Mouse (Mus musculus) spleen, embryonic (tissue): ENCODE measurements at regions not wholly inside any gene's neighbourhood (a gene's known extent, or its start where the extent isn't known, plus 50 kb on each side); places are given as distances from the start of the nearest gene placed in this dataset.

Source experiments
- CTCF ChIA-PET: fragments of 350-600 bp; sonication (Branson Sonifier 250); formaldehyde crosslinking; loops from one replicate; lab custom pipeline; 2022; lab: Charles Lee

DNA sequence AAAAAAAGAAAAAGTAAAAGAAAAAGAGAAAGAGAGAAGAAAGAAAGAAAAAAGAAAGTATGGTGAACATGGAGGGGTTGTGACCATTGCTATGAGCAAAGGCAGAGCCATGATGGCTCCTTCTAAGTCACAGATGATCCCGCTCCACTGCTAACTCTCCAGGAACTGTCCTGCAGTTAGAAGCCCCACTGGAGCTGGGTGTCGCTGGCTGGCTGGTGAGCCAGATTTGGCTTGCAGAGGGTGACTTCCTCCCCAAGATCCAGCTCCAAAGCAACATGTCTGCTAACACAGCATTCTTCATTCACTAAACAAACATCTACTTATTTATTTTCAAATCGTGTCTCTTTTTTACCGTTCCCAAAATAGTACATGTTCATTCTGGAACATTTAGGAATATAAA, 263.5 kb upstream of the 4930535I16Rik start:
- CTCF ChIA-PET: no interaction called here

DNA sequence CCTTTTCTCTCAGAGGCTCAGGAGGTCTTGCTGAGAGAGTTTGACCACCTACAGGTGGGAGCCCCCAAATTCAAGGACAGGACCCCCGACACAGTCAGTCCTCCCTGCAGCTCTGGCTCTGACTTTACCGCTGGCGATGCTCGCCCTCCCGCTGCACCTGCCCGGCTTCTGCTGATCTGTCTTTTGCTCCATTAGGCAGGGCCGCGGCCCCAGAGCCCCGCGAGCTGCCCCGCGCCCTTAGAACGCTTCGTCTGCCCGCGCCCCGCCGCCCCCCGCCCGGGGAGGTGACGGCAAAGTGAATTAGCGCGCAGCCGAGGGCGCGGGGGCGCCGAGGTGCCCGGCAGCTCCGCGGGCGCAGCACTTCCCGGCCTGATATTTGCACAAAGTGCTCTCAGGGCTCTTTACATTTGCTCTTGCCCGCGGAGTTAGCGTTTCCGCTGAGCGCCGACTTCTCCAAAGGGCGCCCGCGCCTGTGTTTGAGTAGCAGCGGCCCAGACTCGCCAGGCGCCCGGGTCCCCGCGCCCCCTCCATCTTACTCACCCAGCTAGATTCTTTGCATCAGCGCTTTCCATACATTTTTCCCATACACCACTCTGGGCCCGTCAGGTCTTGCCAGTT, 260.7 kb upstream of the 4930535I16Rik start:
- CTCF ChIA-PET: no interaction called here

DNA sequence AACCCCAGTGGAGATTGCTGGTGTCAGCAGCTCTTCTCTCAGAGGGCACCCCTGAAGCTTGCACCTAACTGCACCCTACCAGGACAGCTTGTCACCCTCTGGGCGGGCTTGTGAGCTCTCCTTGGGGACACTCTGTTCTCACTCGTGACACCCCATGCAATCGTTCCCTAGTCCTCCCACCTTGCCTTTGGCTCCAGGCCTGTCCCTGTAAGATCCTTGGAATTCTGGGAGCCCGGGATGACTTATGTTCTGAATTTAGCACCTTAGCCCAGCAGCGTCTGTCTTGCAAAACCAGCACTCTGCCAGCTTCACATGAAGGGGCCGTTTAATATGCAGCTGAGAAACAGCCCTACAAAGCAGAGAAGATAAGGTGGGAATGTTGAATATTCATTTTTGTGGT, 257.7 kb upstream of the 4930535I16Rik start:
- CTCF ChIA-PET: no interaction called here

DNA sequence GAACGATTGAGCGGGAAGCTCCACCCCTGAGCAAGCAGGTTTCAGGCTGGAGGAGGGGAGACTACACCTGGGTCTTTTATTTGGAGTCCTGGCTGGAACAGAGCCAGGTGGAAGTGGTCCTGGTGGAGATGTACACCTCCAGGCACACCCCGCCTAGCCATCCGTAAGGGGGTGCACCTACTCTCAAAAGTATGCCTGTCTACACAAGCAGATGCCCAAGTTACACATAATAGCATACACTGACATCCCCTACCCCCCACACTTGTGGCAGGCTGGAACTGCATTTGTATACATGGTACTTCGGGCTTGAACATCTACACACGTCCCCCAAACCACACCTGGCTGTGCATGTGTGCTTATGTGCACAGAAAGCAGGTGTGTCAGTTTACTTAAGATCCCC, 236.8 kb upstream of the 4930535I16Rik start:
- CTCF ChIA-PET: no interaction called here

DNA sequence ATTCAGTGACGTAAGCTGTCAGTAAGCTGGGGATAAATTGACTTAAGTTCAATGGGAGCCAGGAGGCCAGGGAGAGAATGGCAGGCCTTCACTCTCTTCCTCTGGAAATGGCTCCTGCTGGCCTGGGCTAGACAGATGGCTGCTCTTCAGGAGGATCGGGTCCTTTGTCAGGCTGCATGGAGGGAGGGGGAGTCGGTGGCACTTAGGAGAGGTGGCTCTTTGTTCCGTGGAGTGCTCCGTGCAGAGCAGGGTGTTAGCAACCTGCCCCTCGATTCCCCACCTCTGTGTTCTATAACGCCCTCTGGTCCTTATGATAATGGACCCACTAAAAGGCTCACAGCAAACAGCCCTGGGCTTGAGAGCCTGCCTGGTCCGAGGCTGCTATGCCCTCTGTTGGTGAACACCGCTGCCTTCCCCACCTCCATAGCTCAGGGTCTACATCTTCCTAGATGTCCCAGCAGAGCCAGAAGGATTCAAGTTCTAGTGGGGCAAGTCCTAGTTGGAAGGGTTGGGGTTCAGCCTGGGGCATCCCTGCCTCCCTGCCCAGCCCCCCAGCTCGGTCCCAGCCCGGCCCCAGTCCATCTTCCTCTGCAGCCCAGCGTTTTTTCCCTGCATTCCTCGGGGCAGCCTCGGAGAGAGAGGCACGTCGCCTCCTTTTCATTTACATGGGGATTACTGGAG, 232.1 kb upstream of the 4930535I16Rik start:
- CTCF ChIA-PET: no interaction called here

DNA sequence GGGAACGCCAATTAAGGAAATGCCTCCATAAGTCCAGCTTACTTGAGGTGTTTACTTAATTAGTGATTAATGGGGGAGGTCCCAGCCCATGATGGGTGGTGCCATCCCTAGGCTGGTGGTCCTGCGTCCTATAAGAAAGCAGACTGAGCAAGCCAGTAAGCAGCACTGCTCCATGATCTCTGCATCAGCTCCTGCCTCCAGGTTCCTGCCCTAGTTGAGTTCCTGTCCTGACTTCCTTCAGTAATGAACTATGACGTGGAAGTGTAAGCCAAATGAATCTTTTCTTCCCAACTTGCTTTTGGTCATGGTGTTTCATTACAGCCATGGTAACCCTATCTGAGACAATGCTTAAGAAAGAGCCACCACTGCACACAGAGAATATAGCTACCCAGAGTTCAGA, 231.2 kb upstream of the 4930535I16Rik start:
- CTCF ChIA-PET: no interaction called here

DNA sequence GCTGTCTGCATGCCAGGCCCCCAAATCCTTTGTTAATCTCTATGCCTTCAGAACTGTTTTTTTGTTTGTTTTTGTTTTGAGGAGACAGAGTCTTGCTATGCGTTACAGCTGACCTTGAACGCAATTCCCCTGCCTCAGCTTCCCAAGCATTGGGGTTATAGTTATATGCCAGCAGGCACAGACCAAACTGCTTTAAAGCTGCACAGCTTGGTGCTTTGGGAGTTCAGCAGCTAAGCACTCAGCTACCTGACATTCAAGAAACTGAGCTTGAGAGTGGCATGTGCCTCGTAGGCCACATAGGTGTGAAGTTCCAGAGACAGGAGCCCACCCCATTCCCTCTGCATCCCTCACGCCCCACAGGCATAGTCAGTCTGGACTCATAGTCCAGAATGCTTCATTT, 229.5 kb upstream of the 4930535I16Rik start:
- CTCF ChIA-PET: no interaction called here

DNA sequence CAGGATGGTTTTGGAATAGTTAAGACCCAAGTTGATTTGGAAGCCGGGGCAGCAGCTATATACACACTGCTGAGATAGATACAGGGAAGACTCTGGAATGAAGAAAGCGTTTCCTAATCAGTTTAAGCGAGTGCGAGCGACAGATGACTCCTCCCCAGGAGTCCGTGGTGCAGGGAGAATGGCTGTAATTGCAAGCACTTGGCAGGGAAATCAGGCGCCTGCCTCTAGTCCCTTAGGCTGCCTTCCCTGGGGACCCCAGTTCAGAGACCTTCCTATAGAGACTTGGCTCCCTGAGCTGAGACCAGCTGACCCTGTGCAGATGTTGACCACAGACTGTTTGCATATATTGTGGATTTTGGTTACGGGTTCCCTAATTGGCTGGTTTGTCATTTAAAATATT, 228.3 kb upstream of the 4930535I16Rik start:
- CTCF ChIA-PET: no interaction called here

DNA sequence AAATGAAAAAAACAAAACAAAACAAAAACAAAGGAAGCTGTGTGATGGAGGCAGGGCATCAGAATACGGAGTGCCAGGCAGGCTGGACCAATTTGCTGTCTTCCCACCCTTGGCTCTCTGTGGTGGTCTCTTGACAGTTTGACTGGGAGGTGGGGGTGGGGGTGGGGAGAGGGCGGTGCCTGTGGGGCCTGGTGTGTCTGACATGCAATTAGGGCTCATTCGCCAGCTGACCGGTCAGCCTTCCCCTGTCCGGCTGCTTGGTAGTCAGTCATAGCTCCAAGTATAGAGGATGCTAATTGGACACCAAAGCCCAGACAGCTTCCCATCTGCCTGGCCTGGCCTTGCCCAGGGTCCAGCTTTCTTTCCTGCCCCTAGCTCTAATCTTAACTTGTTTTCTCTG, 225.8 kb upstream of the 4930535I16Rik start:
- CTCF ChIA-PET: no interaction called here

DNA sequence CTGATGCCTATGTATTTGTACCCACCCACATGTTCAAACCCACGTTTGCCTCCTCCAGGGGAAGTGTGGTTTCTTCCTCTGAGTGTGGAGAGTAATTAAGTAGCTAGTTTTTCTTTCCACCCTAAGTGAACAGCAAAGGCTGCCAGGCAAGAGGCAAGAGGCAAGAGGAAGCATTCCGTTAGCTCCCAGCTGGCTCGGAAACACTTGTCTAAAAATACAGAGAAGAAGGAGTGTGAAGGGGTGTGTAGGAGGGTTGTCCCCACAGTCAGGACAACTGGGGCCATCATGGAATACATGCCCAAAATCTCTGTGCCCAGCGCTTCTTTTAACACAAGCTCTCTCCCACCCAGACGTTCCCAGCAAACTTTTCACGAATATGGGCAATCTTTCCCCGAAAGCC, 225.4 kb upstream of the 4930535I16Rik start:
- CTCF ChIA-PET: no interaction called here

DNA sequence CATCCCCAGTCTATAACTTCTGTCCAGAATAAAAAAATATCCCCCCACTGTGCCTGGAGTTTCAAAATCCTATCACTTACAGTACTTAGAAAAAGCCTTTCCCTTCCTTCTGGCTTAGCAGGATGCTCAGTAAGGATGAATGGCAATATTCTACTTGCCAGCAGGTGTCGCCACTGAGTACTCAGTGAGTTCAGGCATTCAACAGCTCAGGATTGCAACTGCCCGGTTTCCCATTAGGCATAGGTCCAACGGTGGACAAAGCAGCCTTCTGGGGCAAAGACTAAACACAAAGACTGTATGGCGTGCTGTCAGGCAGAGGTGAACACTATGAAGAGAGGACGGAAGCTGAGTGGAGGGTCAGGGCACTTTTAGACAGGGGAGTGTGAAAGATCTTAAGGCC, 224.3 kb upstream of the 4930535I16Rik start:
- CTCF ChIA-PET: no interaction called here

DNA sequence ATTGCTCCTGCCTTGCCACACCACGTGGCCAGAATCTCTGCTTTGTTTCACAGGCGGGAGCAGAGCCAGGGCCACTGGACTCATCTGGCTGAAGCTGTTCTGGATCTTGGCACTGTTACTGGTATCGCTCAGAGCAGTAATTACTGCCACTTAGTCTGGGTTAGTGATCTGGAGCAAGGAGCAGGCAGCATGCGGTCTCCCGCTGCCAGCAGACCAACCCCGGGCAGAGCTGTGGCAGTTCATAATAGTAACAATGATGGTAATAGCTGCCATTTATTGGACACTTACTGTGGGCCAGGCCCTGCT, 217.3 kb upstream of the 4930535I16Rik start:
- CTCF ChIA-PET: no interaction called here

DNA sequence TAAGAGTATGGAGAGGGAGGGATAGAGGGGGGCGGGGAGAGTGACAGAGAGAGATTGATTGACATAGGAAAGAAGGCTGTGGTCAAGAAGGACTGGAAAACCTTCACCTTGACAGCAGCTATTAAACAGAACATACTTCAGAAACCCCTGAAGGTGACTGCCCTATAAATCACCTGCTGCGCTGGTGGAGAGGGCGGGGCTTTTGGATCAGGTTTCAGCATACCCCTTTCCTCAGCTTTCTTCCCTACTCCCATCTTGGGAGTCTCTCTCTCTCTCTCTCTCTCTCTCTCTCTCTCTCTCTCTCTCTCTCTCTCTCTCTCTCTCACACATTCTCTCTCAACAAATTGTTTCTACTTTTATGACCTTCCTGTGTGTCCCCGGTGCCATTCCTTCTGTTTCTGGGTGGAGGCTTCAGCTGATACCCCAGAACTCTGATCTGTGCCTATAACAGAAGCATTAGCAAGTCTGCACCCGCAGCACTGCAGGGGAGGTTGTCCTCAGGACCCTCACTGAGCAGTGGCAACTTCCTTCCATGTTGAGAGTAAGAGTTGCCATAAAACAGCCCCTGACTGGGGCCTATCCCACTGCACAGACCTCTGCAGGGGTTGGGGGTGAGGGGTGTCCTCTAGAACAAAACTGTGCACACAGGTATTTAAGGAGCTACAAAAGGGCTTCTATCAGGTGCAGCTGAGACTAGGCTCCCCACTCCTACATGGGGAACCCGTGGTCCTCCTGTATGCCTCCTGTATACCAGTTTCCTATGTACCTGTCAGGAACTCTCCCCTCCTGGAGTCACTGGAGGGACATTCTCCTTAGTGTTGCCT, 216.7 kb upstream of the 4930535I16Rik start:
- CTCF ChIA-PET: no interaction called here

DNA sequence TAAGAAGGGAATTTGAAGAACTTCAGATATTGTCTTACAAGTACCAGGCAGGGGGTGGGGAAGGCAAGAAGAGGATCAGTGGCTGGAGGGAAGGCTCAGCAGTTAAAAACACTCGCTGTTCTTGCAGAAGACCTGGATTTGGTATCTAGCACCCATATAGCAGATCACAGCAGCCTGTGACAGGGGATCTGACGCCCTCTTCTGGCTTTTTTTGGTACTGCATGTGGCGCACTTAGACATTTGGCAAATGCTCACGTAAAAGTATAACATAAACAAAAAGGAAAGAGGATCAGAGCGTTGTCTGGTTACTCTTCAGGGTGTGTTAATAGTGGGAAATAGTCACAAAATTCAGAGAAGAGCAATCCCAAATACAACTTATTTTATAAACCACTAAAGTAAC, 213.1 kb upstream of the 4930535I16Rik start:
- CTCF ChIA-PET: no interaction called here

DNA sequence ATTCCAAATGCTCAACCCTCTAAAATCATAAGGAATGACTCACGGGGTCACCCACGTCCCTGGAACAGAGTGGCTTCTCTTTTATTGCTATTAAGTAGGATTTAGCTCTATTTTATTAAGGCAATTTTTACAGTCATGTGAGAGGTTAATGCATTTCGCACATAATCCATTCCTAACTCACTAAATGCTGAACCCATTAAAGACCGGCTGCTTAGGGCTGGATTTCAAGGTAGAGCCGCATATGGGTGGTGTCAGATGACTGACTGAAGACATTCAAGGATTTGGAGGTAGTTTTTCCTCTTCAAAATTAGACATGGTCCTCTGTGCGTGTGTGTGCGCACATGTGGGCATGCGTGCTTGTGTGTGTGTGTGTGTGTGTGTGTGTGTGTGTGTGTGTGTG, 208.4 kb upstream of the 4930535I16Rik start:
- CTCF ChIA-PET: no interaction called here

DNA sequence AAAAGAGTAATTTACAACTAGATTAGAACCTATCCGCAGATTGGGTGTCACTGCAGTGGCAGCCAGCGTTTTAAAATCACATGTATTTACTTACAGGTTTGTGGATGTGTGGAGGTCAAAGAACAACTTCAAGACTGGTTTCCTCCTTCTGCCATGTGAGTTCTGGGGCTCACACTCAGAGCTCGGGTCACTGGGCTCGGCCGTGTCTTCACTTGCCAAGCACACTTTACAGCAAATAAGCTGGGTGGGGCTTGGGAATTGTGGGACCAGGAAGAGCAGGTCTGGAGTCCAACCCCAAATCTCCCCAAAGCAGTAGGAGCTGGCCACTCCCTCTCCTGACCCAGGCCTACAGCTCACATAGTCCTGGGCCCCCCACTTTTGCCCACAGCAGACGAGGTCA, 202.5 kb upstream of the 4930535I16Rik start:
- CTCF ChIA-PET: interaction anchor here (0.8 kb wide), 1 partner anchor 19 kb away, joined by 13 read pairs; no protein-coding TSS in a partner anchor

DNA sequence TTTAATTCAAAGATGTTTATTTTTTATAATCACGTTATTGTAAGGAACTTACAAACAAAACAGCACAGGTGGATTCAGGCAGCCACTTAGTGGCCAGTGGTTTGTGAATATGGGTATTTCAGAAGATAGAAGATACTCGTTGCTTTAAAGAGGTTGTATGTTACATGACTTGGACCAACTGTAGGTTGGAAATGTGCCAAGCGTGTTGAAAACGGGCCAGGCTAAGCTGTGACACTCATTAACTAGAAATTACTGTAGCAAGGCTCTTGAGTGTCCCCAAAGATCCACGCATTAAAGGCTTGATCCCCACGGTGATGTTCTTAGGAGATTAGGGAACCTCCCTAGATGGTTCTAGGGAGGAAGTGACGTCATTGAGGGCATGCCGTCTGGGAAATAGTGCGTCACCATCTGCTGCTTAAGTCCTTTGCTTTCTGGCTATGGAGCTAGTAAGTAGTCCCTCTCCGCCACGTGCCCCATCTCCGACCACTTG, 196.1 kb upstream of the 4930535I16Rik start:
- CTCF ChIA-PET: no interaction called here

DNA sequence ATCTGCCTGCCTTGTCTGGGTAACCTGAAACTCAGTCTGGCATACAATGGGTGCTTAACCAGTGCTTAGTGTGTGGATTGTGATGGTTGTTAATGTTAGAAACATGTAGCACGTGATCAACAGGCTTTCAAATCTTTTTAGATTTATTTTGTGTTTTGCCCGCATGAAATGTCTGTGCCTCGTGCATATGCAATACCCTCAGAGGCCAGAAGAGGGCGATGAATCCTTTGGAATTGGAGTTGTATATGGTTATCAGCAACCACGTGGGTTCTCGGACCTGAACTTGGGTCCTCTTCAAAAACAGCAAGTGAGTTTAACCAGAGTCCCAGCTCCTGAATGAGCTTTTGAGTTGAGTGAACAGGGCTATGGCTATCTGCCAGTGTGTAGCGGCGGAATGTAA, 192.9 kb upstream of the 4930535I16Rik start:
- CTCF ChIA-PET: interaction anchor here (0.5 kb wide), 1 partner anchor 380 kb away, joined by 3 read pairs; no protein-coding TSS in a partner anchor

DNA sequence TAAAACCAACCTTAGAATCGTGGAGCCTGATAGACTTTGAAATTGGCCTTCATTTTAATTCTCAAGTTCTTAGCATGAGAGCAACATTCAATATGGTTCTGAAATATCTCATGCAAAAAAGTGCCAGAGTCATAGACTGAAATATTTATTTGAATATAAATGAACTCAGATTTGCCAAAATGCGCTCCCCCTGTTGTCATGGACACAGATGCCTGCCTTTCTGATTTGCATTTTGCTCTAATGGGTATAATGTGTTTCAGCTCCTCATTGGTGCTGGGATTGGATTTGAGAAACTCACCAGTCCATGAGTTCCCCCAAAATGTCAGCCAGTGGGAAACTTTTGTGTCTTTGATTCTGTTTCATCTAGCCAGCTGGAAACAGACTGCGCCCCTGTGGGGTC, 191.5 kb upstream of the 4930535I16Rik start:
- CTCF ChIA-PET: no interaction called here

DNA sequence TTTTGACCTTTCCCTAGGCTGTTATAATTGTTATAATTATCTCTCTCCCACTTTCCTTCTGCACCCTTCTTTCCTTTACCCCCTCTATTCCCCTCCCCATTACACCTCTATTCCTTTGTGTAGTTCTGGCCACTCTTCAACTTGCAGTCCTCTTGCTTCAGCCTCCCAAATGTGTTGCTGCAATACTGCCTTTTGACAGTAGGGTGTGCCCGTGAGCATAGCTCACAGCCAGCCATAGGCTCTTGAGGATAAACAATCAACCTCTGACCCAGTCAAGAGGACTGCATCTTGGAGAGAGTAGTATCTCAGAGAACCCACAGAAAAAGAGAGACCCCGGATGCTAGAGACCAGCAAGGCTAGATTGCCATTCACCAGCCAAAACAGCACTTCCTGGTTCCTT, 184.9 kb upstream of the 4930535I16Rik start:
- CTCF ChIA-PET: no interaction called here

DNA sequence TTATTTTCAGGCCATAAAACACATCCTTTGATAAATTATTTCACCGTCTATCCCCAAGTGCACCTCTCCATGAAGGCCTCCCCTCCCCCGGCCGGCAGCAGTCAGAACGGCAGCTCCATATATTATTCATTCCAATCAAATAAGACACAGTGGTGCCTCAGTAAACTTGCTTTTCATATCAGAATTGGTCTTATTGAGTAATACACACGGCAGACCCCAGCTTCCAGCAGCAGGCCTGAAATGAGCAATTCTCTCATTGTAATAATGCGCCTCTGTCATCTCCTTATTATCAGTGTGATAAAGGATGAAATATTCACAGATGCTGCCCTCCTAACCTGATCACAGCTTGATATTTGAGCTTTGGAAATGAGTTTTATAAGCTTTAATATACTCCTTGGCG, 169.0 kb upstream of the 4930535I16Rik start:
- CTCF ChIA-PET: no interaction called here

DNA sequence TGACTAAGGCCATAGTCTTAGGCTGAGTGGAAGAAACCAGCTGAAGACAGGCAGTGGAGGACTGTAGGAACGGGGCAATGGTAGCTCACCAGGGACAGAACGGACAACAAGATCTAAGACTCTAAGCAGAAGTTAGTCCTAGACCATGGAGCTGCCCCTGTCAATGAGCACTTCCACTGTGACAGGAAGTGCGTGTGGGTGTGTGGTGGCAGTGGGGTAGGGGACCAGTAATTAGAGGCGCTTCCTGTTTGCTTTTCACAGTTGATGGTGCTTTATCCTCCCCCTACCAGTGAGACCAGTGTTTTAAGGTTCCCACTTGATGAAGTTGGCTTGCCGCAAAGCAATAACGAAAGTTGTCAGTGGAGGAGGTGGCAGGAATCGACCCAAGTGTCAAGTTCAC, 168.4 kb upstream of the 4930535I16Rik start:
- CTCF ChIA-PET: no interaction called here

DNA sequence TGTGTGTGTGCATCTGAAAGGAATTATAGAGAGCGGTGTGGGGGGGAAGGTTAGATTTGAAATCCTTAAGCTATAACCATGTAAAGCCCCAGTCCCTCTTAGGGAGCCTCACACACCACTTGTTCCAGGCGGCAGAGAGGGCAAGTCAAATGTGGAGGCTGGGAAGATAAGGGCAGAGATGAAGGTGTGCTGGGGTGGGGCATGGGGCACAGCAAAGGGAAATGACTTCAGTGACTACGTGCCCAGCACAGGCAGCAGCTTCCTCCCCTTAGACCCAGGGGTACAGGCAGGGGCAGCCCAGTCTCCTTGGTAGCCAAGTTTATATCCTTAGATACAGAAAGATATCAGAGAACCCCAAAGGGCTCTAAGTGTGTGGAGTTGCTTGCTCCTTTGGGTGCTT, 161.8 kb upstream of the 4930535I16Rik start:
- CTCF ChIA-PET: interaction anchor here (0.5 kb wide), 1 partner anchor 23 kb away, joined by 5 read pairs; no protein-coding TSS in a partner anchor
